Mouse (Mus musculus) midbrain, embryonic 10.5 days (tissue): Measurements from ENCODE around the gene Mccc2. TPM values are rescaled to one million over a fixed set of nuclear protein-coding genes. Genes with fewer than 3 reads are reported as not detected.
"Not testable (repeated sequence)": the region's sequence is repeated elsewhere in the genome, so short reads cannot be mapped to it uniquely, and the experiment has no call there.

Source experiments
- DNase-seq: peaks from one replicate; pipeline ENCODE4 v3.0.0-alpha.2; 2017; ENCODE audit warnings: low spot score
- H3K27ac ChIP-seq: fragments of 300-500 bp; sonication (generic); replicated peaks from 2 replicates; pipeline ENCODE4 v1.5.1; 2016; ENCODE audit warnings: mild to moderate bottlenecking
- H3K27me3 ChIP-seq: fragments of 300-500 bp; sonication (generic); 2 replicates; pipeline ENCODE4 v1.6.1; 2016; ENCODE audit warnings: low read depth, mild to moderate bottlenecking; ENCODE audit not compliant: poor library complexity, severe bottlenecking
- H3K36me3 ChIP-seq: fragments of 300-500 bp; sonication (generic); 2 replicates; pipeline ENCODE4 v1.6.1; 2016; ENCODE audit warnings: mild to moderate bottlenecking, moderate library complexity
- H3K4me1 ChIP-seq: fragments of 300-500 bp; sonication (generic); 2 replicates; pipeline ENCODE4 v1.6.1; 2016
- H3K4me3 ChIP-seq: fragments of 300-500 bp; sonication (generic); 2 replicates; pipeline ENCODE4 v1.5.1; 2016; ENCODE audit warnings: mild to moderate bottlenecking, moderate library complexity
- H3K9me3 ChIP-seq: fragments of 300-500 bp; sonication (generic); replicated peaks from 2 replicates; pipeline ENCODE4 v1.6.1; 2016; ENCODE audit warnings: mild to moderate bottlenecking
- WGBS: fragments of 180-500 bp; shearing (Covaris S2); methylation state at CpG from one replicate; pipeline ENCODE4 v1.1.7; 2016; 5-methylcytosine and 5-hydroxymethylcytosine counted together
- polyA plus RNA-seq: library from polyadenylated mRNA; unstranded; fragments of >200 nt; fragmentation: Nextera tagmentation; extraction: Ambion mirVana; gene quantifications from 2 replicates; pipeline ENCODE4 v1.2.1, GENCODE M21; 2016

Mccc2 gene
- 35.3 and 36.7 TPM in 2 replicates for polyA plus RNA-seq

- peaks cover 5% of the 10 kb centered on the region for H3K36me3 ChIP-seq
- WGBS: 5% methylated on average over 47 of the region's 47 CpGs
- no peaks in the 10 kb centered on the region for H3K9me3 ChIP-seq
- peak within 1 kb of the TSS; percentile 87 for H3K27ac ChIP-seq
- peak; percentile 92 for DNase-seq
- peaks cover 25% of the 10 kb centered on the region for H3K4me1 ChIP-seq
- peak within 1 kb of the TSS; percentile 83 for H3K4me3 ChIP-seq
- no peaks in the 10 kb centered on the region for H3K27me3 ChIP-seq
Measured at GRCm38 (mm10) chr13:100014906-100015895, at the start of gene Mccc2. Mccc2 (minus strand) TSS chr13:100015639.

- WGBS: 97% methylated on average over 3 of the region's 3 CpGs
- H3K27me3 ChIP-seq: no peaks in the 10 kb centered on the region
- no peaks in the 10 kb centered on the region for H3K4me1 ChIP-seq
- no peak overlapping the region for H3K27ac ChIP-seq
- H3K36me3 ChIP-seq: peaks cover 91% of the 10 kb centered on the region
- DNase-seq: no peak
- no peak overlapping the region for H3K4me3 ChIP-seq
- no peaks in the 10 kb centered on the region for H3K9me3 ChIP-seq
Measured at GRCm38 (mm10) chr13:100063936-100064335, 48.5 kb upstream of the Mccc2 start.

DNA sequence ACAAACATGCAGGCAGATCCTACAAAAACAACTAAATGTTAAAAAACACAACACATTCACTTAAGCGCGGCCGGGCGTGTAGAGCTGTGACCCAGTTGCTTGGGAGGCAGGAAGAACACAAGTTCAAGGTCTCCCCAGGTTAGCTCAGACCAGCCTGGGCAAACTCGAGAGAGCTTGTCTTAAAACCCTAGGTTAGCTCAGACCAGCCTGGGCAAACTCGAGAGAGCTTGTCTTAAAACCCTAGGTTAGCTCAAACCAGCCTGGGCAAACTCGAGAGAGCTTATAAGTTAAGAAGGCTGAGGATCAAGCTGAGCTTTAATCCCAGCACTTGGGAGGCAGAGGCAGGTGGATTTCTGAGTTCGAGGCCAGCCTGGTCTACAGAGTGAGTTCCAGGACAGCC is 42.3 kb upstream of the Mccc2 start:
- DNase-seq, H3K4me3 ChIP-seq, H3K27me3 ChIP-seq, H3K4me1 ChIP-seq, H3K27ac ChIP-seq, H3K9me3 ChIP-seq: not testable (repeated sequence)
- WGBS: 95% methylated on average over 8 of the region's 8 CpGs
- H3K36me3 ChIP-seq: peaks cover 97% of the 10 kb centered on the region

DNA sequence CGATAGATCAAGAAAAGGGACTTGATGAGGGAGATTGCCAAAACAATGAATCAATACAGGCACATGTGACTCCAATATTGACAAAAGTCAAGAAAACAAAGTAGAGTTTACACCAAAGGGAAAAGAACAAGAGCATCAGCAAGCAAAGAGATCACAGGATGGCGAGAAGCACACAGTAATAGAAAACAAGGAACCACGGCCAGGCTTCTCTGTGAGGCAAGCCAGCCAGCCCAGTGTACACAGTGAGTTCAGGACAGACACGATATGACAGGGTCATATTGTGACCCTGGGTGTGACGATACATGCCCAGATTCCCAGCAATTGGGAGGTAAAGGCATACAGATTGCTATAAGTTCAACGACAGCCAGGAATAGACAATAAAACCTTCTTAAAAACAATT is 10.6 kb upstream of the Mccc2 start:
- Histone ChIP-seq H3K4me3 (no peak overlapping the region), H3K27ac (no peak overlapping the region), H3K36me3 (peaks cover 93% of the 10 kb centered on the region), H3K4me1 (no peaks in the 10 kb centered on the region), H3K27me3 (no peaks in the 10 kb centered on the region), H3K9me3 (no peaks in the 10 kb centered on the region)
- no peak for DNase-seq
- 91% methylated on average over 6 of the region's 6 CpGs for WGBS

- H3K27ac ChIP-seq: no peak overlapping the region
- 88% methylated on average over 9 of the region's 9 CpGs for WGBS
- H3K4me3 ChIP-seq: no peak overlapping the region
- H3K36me3 ChIP-seq: peaks cover 18% of the 10 kb centered on the region
- H3K27me3 ChIP-seq: no peaks in the 10 kb centered on the region
- H3K9me3 ChIP-seq: no peaks in the 10 kb centered on the region
- H3K4me1 ChIP-seq: peaks cover 25% of the 10 kb centered on the region
- no peak for DNase-seq
Measured at GRCm38 (mm10) chr13:100016891-100017290, 1.5 kb upstream of the Mccc2 start.

DNA sequence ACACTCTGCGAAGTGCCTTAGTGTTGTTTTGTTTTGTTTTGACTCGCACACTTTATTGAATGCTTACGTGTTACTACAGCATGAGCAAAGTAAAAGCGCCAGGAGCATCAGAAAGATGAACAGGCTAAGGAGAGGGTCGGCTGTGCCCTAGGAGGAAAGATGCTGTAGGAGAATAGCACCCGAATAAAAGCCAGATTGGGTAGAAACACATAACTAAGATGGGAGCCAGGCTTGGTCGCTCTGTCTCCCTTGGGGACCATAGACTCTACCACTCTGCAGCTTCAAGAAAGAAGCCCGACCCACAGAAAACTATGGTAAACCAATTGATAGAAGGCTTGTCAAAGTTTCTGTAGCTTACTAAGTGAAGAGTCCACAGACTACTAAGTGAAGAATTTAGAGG is 498 bp upstream of the Mccc2 start:
- peaks cover 10% of the 10 kb centered on the region for H3K36me3 ChIP-seq
- H3K9me3 ChIP-seq: no peaks in the 10 kb centered on the region
- no peaks in the 10 kb centered on the region for H3K27me3 ChIP-seq
- H3K4me1 ChIP-seq: peaks cover 25% of the 10 kb centered on the region
- 18% methylated on average over 8 of the region's 8 CpGs for WGBS
- peak overlapping the region; percentile 87 for H3K27ac ChIP-seq
- H3K4me3 ChIP-seq: peak overlapping the region; percentile 83
- no peak for DNase-seq

DNA sequence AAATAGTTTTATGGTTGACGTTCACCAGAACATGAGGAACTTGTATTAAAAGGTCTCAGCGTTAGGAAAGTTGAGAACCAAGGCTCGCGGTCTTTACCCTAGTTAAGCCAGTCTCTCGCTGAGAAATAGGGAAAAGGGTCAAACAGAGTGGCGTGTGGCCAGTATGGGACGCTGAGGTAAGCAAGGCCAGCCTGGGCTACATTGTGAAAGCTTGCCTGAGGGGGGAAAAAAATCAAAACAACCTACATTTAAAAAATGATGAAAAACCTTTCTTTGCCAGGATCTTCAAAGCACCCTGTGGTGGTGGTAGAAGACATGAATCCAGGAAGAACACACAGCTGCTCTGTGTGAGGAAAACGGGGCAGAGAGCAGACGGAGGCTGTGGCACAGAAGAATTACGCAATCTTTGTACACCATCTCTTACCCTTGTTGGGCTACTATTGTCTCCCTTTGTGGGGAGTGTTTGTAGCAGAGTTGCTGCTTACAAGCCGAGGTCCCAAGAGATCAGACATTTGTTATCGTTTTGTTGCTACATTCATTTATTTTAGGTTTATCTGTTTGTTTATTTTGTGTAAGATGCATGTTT is 9.4 kb downstream of the Mccc2 start:
- Histone ChIP-seq H3K9me3 (no peaks in the 10 kb centered on the region), H3K27ac (no peak overlapping the region), H3K4me3 (no peak overlapping the region), H3K36me3 (no peaks in the 10 kb centered on the region), H3K27me3 (no peaks in the 10 kb centered on the region), H3K4me1 (no peaks in the 10 kb centered on the region)
- 90% methylated on average over 12 of the region's 12 CpGs for WGBS
- DNase-seq: no peak

- H3K27me3 ChIP-seq: no peaks in the 10 kb centered on the region
- H3K4me1 ChIP-seq: no peaks in the 10 kb centered on the region
- 40% methylated on average over 5 of the region's 5 CpGs for WGBS
- DNase-seq: peak; percentile 64
- H3K36me3 ChIP-seq: no peaks in the 10 kb centered on the region
- H3K27ac ChIP-seq: no peak overlapping the region
- no peak overlapping the region for H3K4me3 ChIP-seq
- H3K9me3 ChIP-seq: no peaks in the 10 kb centered on the region
Measured at GRCm38 (mm10) chr13:100001790-100002196, 13.6 kb downstream of the Mccc2 start.

GRCm38 (mm10) chr13:99999078-99999477 is 16.4 kb downstream of the Mccc2 start:
- Histone ChIP-seq H3K27ac (no peak overlapping the region), H3K9me3 (no peaks in the 10 kb centered on the region), H3K36me3 (no peaks in the 10 kb centered on the region), H3K27me3 (no peaks in the 10 kb centered on the region), H3K4me1 (no peaks in the 10 kb centered on the region), H3K4me3 (no peak overlapping the region)
- 94% methylated on average over 3 of the region's 3 CpGs for WGBS
- no peak for DNase-seq

DNA sequence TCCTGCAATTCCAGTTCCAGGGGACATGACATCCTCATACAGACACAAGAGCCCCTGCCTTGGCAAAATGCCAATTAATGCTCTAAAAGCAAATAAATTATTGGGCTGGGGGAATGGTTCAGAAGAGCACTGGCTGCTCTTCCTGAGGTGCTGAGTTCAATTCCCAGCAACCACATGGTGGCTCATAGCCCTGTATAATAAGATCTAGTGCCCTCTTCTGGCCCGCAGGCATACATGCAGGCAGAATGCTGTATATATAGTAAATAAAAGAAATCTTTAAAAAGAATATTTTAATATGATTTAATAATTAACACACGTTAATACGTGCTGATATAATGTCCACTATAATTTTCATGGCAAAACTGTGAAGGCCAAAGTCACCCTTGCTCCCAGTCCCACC is 17.3 kb downstream of the Mccc2 start:
- no peaks in the 10 kb centered on the region for H3K36me3 ChIP-seq
- 74% methylated on average over 3 of the region's 3 CpGs for WGBS
- DNase-seq: no peak
- H3K4me3 ChIP-seq: no peak overlapping the region
- no peaks in the 10 kb centered on the region for H3K9me3 ChIP-seq
- no peaks in the 10 kb centered on the region for H3K4me1 ChIP-seq
- H3K27ac ChIP-seq: no peak overlapping the region
- H3K27me3 ChIP-seq: no peaks in the 10 kb centered on the region

- Histone ChIP-seq H3K4me3 (no peak overlapping the region), H3K27ac (no peak overlapping the region), H3K27me3 (no peaks in the 10 kb centered on the region), H3K36me3 (peaks cover 22% of the 10 kb centered on the region), H3K4me1 (no peaks in the 10 kb centered on the region), H3K9me3 (no peaks in the 10 kb centered on the region)
- WGBS: 91% methylated on average over 4 of the region's 4 CpGs
- DNase-seq: no peak
Measured at GRCm38 (mm10) chr13:99989592-99989991, 25.8 kb downstream of the Mccc2 start.

GRCm38 (mm10) chr13:99983320-99983719 is 32.1 kb downstream of the Mccc2 start:
- Histone ChIP-seq H3K4me3 (no peak overlapping the region), H3K36me3 (peaks cover 19% of the 10 kb centered on the region), H3K27ac (no peak overlapping the region), H3K27me3 (no peaks in the 10 kb centered on the region), H3K4me1 (peaks cover 7% of the 10 kb centered on the region; the same call in 1 of the 2 replicates), H3K9me3 (no peaks in the 10 kb centered on the region)
- DNase-seq: no peak
- WGBS: 89% methylated on average over 1 of the region's 1 CpGs

DNA sequence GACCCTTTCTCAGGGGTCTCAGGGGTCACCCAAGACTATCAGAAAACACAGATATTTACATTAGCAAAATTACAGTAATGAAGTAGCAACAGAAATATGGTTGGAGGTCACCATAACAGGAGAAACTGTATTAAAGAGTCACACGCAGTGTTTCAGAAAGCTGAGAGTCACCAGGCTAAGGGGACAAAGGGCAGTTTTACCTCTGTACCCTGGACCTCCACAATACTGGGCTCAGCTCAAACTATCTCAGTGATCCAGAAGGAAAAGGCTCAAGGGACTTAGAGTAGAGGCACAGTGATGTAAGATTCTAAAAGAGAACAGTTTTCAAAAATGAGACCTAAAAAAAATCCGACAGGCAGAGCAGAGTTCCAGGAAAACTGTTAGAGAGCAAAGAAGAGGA is 36.0 kb downstream of the Mccc2 start:
- 0 out of 2 replicates have a peak, but pooled peaks cover 3% of the 10 kb centered on the region for H3K36me3 ChIP-seq
- no peaks in the 10 kb centered on the region for H3K27me3 ChIP-seq
- DNase-seq: no peak
- no peak overlapping the region for H3K4me3 ChIP-seq
- 70% methylated on average over 2 of the region's 2 CpGs for WGBS
- H3K4me1 ChIP-seq: peaks cover 7% of the 10 kb centered on the region; the same call in 1 of the 2 replicates
- H3K27ac ChIP-seq: no peak overlapping the region
- H3K9me3 ChIP-seq: no peaks in the 10 kb centered on the region
